Mouse (Mus musculus) layer of hippocampus, postnatal 36 days (tissue): Measurements from ENCODE around the gene Lrmp. TPM values are rescaled to one million over a fixed set of nuclear protein-coding genes. Genes with fewer than 3 reads are reported as not detected.
"Not testable (repeated sequence)": the region's sequence is repeated elsewhere in the genome, so short reads cannot be mapped to it uniquely, and the experiment has no call there.

Experiments
- DNase-seq, 2 experiments: peaks; one replicate each; pipeline ENCODE4 v3.0.0; 2022
- total RNA-seq, 2 experiments: library from RNA; stranded (reverse); gene quantifications; 2 replicates each; pipeline ENCODE4 v1.2.3; 2021

The Lrmp gene
- 1 to 10 TPM; 3.2 to 3.3 TPM for total RNA-seq

- DNase-seq: no peak
These were observed at the start of gene Lrmp for GRCm38 (mm10) chr6:145115476-145116097. Gene Lrmp (plus strand): TSS chr6:145115653.

GRCm38 (mm10) chr6:145066416-145066815 is 49.0 kb upstream of the Lrmp start:
- no peak for DNase-seq

- DNase-seq: no peak
These were observed 47.8 kb upstream of the Lrmp start for GRCm38 (mm10) chr6:145067679-145068078.

- DNase-seq: no peak
These were observed 46.1 kb upstream of the Lrmp start for GRCm38 (mm10) chr6:145069397-145069796.

GRCm38 (mm10) chr6:145069921-145070320 is 45.5 kb upstream of the Lrmp start:
- no peak for DNase-seq

GRCm38 (mm10) chr6:145074461-145074860 is 41.0 kb upstream of the Lrmp start:
- DNase-seq: no peak

- DNase-seq: peak; percentile 18 to 23
These were observed 40.3 kb upstream of the Lrmp start for GRCm38 (mm10) chr6:145075088-145075547.

- DNase-seq: peak; percentile 9 to 19
These were observed 39.8 kb upstream of the Lrmp start, which contains the start of gene Bcat1 for GRCm38 (mm10) chr6:145075548-145076224. Gene Bcat1 (minus strand): TSS chr6:145076184.

- no peak for DNase-seq
These were observed 39.2 kb upstream of the Lrmp start for GRCm38 (mm10) chr6:145076286-145076685.

GRCm38 (mm10) chr6:145079087-145079759 is 36.2 kb upstream of the Lrmp start:
- no peak for DNase-seq

GRCm38 (mm10) chr6:145081721-145082120 is 33.7 kb upstream of the Lrmp start:
- DNase-seq: no peak

GRCm38 (mm10) chr6:145084343-145085117 is 30.9 kb upstream of the Lrmp start:
- no peak for DNase-seq

- DNase-seq: no peak
These were observed 26.9 kb upstream of the Lrmp start for GRCm38 (mm10) chr6:145088451-145089113.

GRCm38 (mm10) chr6:145089373-145089772 is 26.1 kb upstream of the Lrmp start:
- DNase-seq: no peak

- DNase-seq: no peak
These were observed 25.1 kb upstream of the Lrmp start for GRCm38 (mm10) chr6:145090201-145090863.

- no peak for DNase-seq
These were observed 24.5 kb upstream of the Lrmp start for GRCm38 (mm10) chr6:145090928-145091327.

GRCm38 (mm10) chr6:145091998-145092397 is 23.5 kb upstream of the Lrmp start:
- DNase-seq: no peak

GRCm38 (mm10) chr6:145093038-145093622 is 22.3 kb upstream of the Lrmp start:
- DNase-seq: not testable (repeated sequence)

GRCm38 (mm10) chr6:145094431-145094830 is 21.0 kb upstream of the Lrmp start:
- DNase-seq: no peak

- no peak for DNase-seq
These were observed 14.5 kb upstream of the Lrmp start for GRCm38 (mm10) chr6:145100923-145101322.
